Mouse (Mus musculus) cerebellum, adult 8-10 months (tissue): ENCODE measurements around the gene Tacc2.

Experiments
- DNase-seq: peaks from one replicate; pipeline ENCODE4 v3.0.0; 2022

The Tacc2 gene

DNA sequence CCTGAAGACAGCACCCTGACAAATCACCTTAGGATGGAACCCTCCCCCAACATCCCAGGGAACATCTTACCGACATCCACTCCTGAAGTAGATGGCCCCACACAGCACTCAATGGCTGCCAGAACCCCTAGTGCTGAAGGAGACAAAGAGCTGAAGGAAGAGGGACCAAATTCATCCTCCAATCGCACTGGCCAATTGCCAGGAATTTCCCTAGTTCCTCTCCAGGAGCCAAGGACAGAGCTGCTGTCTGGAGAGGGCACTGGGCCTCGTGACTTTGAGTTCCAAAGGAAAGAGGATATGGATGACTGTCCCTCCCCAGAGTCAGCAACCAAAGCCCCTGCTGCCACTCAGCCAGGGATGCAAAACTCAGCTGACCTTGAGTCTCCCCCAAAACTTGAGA, 44.7 kb downstream of the Tacc2 start:
- DNase-seq: no peak

DNA sequence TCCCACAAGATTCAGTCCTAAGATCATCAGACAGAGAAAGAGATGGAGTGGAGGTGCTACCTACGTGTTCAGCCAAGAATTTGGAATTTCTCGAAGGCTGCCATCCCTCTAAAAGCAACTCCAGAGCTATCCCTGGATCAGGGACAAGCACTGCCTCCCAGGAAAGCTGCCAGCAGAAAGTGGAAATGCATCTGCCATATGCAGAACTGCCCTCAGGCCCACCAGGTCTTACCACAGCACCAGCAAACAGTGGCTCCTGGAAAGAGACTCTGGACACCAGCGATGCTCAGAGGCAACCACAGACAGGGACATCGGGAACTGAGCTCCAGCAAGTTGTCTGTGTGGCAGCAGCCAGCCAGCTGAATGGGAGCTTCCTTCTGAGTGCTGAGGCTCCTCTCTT, 45.1 kb downstream of the Tacc2 start:
- no peak for DNase-seq

DNA sequence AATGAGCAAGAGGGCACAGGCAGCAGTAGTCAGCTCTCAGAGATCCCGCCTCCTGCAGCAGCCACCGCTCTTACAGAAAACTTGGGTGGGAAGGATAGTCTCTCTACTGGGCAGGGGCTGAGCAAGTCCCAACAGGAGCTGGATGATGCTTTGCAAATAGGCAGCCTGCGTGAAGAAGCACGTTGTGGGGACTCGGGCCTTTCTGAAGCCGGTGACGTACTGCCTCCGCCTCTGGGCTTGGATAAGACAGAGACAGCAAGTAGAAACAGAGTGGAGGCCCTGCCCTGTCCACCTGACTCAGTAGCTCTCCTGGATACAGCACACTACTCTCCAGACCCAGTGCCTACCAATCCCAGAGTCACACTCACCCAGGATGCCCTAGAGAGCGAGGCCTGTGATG, 47.1 kb downstream of the Tacc2 start:
- no peak for DNase-seq

- no peak for DNase-seq
These were observed 48.1 kb downstream of the Tacc2 start for GRCm38 (mm10) chr7:130625361-130625760.

GRCm38 (mm10) chr7:130628601-130629000, 51.4 kb downstream of the Tacc2 start:
- no peak for DNase-seq

DNA sequence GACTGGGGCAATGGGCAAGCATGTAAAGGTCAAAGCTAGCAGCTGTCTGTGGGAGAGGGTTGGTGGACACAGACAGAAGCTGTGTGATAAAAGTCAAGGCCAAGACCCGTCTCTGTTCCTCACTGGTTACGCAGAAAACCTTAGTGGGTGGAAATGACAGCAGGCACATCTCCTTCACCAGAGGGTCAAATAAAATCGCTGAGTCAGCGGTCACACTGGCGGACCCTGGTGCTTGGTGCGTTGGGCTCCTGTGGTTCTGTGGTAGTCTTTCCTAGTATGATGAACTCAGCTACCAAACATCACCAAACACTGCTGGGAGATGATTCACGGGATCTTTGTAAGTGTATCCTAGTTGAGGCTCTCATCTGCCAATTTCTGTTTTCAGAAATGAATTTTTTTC, 52.8 kb downstream of the Tacc2 start:
- no peak for DNase-seq

GRCm38 (mm10) chr7:130630956-130631355, 53.7 kb downstream of the Tacc2 start:
- DNase-seq: no peak

DNA sequence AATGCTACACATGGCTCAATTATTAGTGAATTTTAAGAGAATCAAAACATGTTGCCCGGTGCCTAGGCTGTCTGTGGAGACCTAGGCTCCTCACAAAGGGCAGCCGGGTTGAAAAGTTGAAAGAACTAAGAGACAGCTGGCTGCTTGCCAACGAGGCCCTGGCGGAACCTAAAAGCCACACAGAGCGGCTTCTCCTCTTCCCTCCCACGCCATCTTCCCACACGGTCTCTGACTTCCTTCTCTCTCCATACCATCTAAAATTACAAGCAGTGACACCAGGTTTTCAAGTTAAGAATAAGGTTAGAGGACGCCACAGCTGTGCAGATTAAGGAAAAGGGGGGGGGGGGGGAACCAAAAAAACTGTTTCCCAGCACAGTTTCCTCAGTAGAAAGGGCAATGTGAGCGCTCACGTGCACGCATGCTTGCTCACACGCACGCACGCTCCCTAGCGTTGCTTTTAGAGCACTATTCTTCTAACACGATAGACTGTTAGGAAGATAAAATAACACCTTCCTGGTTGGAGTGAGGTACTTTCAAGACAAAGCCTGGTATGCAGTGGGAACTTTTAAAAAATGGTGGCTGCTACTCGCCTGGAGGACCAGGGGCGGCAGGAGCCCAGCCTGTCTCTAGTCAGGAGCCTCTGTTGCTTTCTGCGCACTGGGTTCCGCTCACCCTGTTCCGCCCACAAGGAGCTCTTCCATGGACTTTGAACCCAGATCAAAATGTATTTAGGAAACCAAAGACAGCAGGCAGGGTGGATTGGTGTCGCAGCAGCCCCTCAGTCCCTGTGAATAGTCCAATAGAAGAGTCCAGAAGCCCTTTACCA, 54.5 kb downstream of the Tacc2 start:
- no peak for DNase-seq

DNA sequence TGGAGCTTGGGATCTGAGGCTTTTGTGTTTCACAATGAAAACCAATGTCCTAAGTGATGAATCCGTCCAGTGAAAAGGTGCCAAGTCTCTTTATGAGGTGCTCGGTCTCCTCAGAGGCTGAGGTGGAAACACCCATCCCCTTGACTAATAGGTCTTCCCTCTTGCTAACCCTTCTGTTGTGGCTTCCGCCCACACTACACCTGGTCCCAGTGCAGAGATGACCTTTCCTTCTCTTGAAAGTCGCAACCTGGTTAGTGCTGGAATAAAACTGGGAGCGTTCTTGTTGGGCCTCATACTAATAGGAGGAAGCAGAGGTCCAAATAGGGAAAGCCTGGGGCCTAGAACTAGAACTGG, 55.1 kb downstream of the Tacc2 start:
- DNase-seq: no peak

- DNase-seq: no peak
These were observed 57.1 kb downstream of the Tacc2 start for GRCm38 (mm10) chr7:130634259-130634871.

GRCm38 (mm10) chr7:130635212-130635611, 58.0 kb downstream of the Tacc2 start:
- DNase-seq: no peak

DNA sequence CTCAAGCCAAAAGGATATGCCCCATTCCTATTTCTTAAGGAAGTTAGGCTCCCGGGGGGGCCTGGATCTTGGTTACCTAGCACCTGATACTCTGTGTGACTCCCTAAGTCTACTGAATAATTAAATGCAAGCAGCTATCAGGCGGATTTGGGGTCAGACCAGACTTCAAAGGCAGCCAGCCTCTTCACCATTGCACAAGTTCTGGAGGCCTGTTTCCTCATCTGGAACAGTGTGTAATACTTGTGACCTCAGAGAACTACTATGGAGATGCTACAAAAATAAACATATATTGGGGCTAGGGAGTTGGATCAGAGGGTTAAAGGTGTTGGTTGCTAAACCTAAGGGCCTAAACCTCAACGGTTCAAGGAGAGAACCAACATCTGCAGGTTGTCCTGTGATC, 59.0 kb downstream of the Tacc2 start:
- DNase-seq: no peak

DNA sequence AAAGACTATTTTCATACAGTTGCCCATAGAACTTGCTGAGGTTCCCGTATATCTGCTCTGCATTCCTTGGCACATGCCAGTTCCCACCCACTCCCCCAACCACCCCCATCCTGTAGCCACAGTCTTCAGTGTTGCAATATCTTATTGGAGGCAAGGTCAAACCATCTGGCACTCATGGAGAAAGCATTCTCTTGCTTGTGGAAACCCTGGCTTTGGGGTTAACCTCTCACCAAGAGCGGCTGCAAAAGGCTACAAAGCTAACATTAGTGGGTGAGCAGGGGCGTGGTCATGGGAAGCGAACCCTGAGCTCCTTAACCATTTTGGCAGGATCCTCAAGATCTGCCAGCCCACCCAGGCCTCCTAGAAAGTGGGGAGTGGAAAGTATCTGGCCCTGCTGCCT, 59.7 kb downstream of the Tacc2 start:
- no peak for DNase-seq

- DNase-seq: no peak
These were observed 60.6 kb downstream of the Tacc2 start for GRCm38 (mm10) chr7:130637811-130638210.

DNA sequence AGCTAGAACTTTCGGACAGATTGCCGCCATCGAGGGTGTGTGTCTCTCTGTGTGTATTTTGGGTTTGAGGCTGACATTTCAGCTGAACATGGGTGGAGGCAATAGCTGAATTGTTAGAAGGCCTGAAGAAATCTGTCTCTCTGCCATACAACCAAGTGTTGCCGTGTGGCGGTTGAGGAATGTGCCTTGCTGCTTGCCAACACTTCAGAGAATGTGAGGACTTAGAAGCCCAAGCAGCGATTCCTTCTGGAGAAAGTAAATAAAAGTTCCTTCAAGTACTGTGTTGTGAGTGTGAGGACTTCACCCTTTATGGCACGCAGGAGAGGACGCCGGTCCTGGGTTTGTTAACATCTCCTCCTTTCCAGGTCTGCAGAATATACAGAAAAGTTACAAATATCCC, 63.4 kb downstream of the Tacc2 start:
- DNase-seq: no peak

- no peak for DNase-seq
These were observed 68.2 kb downstream of the Tacc2 start for GRCm38 (mm10) chr7:130645332-130645993.

- no peak for DNase-seq
These were observed 68.9 kb downstream of the Tacc2 start for GRCm38 (mm10) chr7:130645994-130646761.

DNA sequence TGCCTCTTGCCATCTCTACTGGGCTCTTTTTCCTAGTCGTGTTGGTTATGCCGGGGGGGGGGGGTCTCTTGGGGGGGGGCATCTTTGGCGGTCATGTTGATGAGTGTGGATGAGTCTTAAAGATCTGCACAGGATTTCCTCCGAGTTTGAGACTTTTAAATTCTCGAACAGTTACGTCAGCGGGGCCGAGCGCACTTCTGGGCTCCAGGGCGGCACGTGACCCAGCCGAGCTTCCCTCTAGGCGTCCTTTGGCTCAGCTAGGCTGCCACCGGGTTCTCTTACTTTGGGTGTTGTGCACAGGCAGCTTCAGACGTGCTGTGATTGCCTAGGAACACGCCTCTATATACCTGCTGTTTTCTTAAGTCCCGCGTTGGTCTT, 69.5 kb downstream of the Tacc2 start:
- no peak for DNase-seq

GRCm38 (mm10) chr7:130648061-130648460, 70.8 kb downstream of the Tacc2 start:
- DNase-seq: no peak

DNA sequence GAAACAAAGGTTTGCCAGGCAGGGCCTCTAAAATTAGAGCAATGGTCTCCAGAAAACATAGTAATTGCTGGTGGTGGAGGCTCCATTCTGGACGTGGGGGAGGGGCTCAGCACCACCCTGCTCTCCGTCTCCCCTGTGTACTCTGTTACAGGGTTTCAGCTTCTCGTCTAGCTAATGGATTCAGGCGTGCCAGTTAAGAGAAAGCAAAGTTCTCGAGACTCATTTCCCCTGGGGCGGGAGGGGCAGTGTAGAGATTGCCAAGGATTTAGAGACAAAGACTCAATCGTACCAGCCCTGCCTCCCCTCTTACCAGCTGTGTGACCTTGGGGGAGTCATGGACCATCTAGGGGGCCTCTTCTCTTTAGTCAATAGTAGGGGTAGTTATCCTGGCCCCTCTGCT, 72.0 kb downstream of the Tacc2 start:
- no peak for DNase-seq

GRCm38 (mm10) chr7:130650621-130651020, 73.4 kb downstream of the Tacc2 start:
- no peak for DNase-seq

- no peak for DNase-seq
These were observed 75.9 kb downstream of the Tacc2 start for GRCm38 (mm10) chr7:130653036-130653555.

DNA sequence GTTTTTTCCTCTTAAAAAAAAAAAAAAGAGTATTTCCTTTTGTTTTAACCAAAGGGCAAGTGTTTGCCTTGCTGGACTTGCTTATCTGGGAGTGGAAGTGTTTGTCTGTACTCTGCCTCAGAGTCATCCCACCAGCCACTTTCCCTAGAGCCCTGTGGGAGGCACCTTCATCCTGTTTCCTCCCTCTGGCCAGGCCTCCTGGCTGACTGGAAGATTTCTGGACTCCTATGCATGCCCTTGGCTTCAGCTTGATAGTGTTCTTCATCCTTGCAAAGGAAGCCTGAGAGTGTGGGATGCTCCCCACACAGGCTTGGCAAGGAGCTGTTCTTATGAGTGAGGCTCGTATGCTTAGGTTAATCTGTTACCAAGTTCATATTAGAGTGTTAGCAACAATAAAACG, 77.3 kb downstream of the Tacc2 start:
- no peak for DNase-seq
